23 mouse cellular contexts compared by ENCODE assay signal in genomic region chr8:83798881-83799606, GRCm38 (mm10). TPM values are rescaled to one million over a fixed set of nuclear protein-coding genes. Genes with fewer than 3 reads are reported as not detected.
DNase-seq lines count a peak whose midpoint lies in the region; ATAC-seq and TF ChIP-seq lines count a peak whose summit lies in the region.
"Had no signal": no experiment of that assay in that cellular context is flagged by ENCODE, and none has a peak within 500 bp of the region (broad histone marks: within the 10 kb centered on the region; RNA-seq: fewer than 3 reads in every experiment).

No protein-coding gene starts in this region.

- WGBS in heart, embryonic 14.5 days: 75% methylated on average over 9 of the region's 9 CpGs
- WGBS in lung, embryonic 14.5 days: 68% methylated on average over 9 of the region's 9 CpGs
- WGBS in embryonic facial prominence, embryonic 10.5 days: 77% methylated on average over 9 of the region's 9 CpGs

- no peaks in the 10 kb centered on the region for H3K36me3 ChIP-seq in heart, embryonic 14.5 days (ENCODE audit: control insufficient read depth, insufficient read depth, low read length)
- no peaks in the 10 kb centered on the region for H3K36me3 ChIP-seq in lung, embryonic 14.5 days (ENCODE audit: insufficient read depth)
- no peaks in the 10 kb centered on the region for H3K36me3 ChIP-seq in embryonic facial prominence, embryonic 10.5 days (replicated peaks)
- H3K36me3 ChIP-seq: embryonic facial prominence, embryonic 12.5 days; hindbrain, embryonic 13.5 days; intestine, embryonic 15.5 days; midbrain, embryonic 10.5 days had no signal

- no peak for TF ChIP-seq CTCF in lung, embryonic 14.5 days (IDR thresholded peaks at IDR 0.05; ENCODE audit: low read depth)

- no peaks in the 10 kb centered on the region for H3K27me3 ChIP-seq in heart, embryonic 14.5 days (ENCODE audit: control insufficient read depth, insufficient read depth, low read length)
- no peaks in the 10 kb centered on the region for H3K27me3 ChIP-seq in lung, embryonic 14.5 days (ENCODE audit: insufficient read depth, low read length)
- H3K27me3 ChIP-seq in embryonic facial prominence, embryonic 10.5 days (replicated peaks; ENCODE audit: low read depth, poor library complexity, severe bottlenecking): no peaks in the 10 kb centered on the region
- H3K27me3 ChIP-seq: embryonic facial prominence, embryonic 12.5 days; hindbrain, embryonic 13.5 days; intestine, embryonic 15.5 days had no signal

- no peak overlapping the region for H3K4me2 ChIP-seq in heart, embryonic 14.5 days (ENCODE audit: low read length)
- no peak overlapping the region for H3K4me2 ChIP-seq in lung, embryonic 14.5 days
- H3K4me2 ChIP-seq: embryonic facial prominence, embryonic 12.5 days; hindbrain, embryonic 13.5 days; intestine, embryonic 15.5 days had no signal

- ATAC-seq in heart, embryonic 14.5 days (ENCODE audit: insufficient number of reproducible peaks, insufficient read depth, low FRiP score, low read depth): no peak
- peak; percentile 35 for ATAC-seq in lung, embryonic 14.5 days (ENCODE audit: insufficient read depth)
- ATAC-seq: forebrain, embryonic 14.5 days; intestine, embryonic 15.5 days had no signal

- no peak for DNase-seq in heart, adult 18-20 months
- no peak for DNase-seq in lung, embryonic 14.5 days
- DNase-seq in lung, adult 18-20 months: no peak
- peak; percentile 53 for DNase-seq in CD4-positive, CD25-positive, alpha-beta regulatory T cell, adult 2 months (ENCODE audit: low read depth, low spot score)
- DNase-seq in embryonic facial prominence, embryonic 10.5 days (ENCODE audit: low spot score): no peak
- DNase-seq in yolk sac, embryonic 10.5 days (ENCODE audit: low spot score): no peak
- no peak for DNase-seq in left cerebral cortex, adult 18-20 months (ENCODE audit: low spot score in 2 of 2)
- DNase-seq: adrenal gland, adult 2 months; cerebellum, adult 2 months; gastrocnemius, postnatal 25 days; kidney, postnatal 14 days; layer of hippocampus, postnatal 36 days; right cerebral cortex, postnatal 25 days; thymus, postnatal 36 days had no signal

- H3K9ac ChIP-seq in heart, embryonic 14.5 days (ENCODE audit: low read length): no peak overlapping the region
- no peak overlapping the region for H3K9ac ChIP-seq in lung, embryonic 14.5 days
- H3K9ac ChIP-seq: embryonic facial prominence, embryonic 12.5 days; hindbrain, embryonic 13.5 days; intestine, embryonic 15.5 days; liver, embryonic 14.5 days had no signal

- peaks cover 3% of the 10 kb centered on the region; the same call in 1 of the 2 replicates for H3K9me3 ChIP-seq in heart, embryonic 14.5 days (ENCODE audit: control insufficient read depth, low read length)
- H3K9me3 ChIP-seq in lung, embryonic 14.5 days (ENCODE audit: low read depth, low read length): no peaks in the 10 kb centered on the region
- no peaks in the 10 kb centered on the region for H3K9me3 ChIP-seq in embryonic facial prominence, embryonic 10.5 days
- H3K9me3 ChIP-seq: embryonic facial prominence, embryonic 12.5 days; intestine, embryonic 15.5 days; midbrain, embryonic 10.5 days had no signal

- H3K27ac ChIP-seq in heart, embryonic 14.5 days (replicated peaks in 1 of 2; ENCODE audit: control insufficient read depth in 1 of 2, insufficient read depth in 1 of 2, low read depth in 2 of 2, low read length in 2 of 2): peak overlapping the region; percentile 34 to 37; a peak in 3 of 4 replicates
- peak overlapping the region; percentile 56; the same call in 1 of the 2 replicates for H3K27ac ChIP-seq in lung, embryonic 14.5 days (ENCODE audit: low read depth)
- peak overlapping the region; percentile 61 for H3K27ac ChIP-seq in embryonic facial prominence, embryonic 10.5 days (replicated peaks)
- H3K27ac ChIP-seq: embryonic facial prominence, embryonic 12.5 days; hindbrain, embryonic 13.5 days; intestine, embryonic 15.5 days; layer of hippocampus, adult 2 months; liver, embryonic 14.5 days; macrophage; midbrain, embryonic 10.5 days had no signal

- no peak overlapping the region for H3K4me3 ChIP-seq in heart, embryonic 14.5 days (ENCODE audit: control insufficient read depth in 1 of 2, insufficient read depth in 1 of 2, low read depth in 1 of 2, low read length in 2 of 2)
- no peak overlapping the region for H3K4me3 ChIP-seq in lung, embryonic 14.5 days (ENCODE audit: low read depth, low read length)
- H3K4me3 ChIP-seq in embryonic facial prominence, embryonic 10.5 days: no peak overlapping the region
- H3K4me3 ChIP-seq: embryonic facial prominence, embryonic 12.5 days; hindbrain, embryonic 13.5 days; intestine, embryonic 15.5 days; layer of hippocampus, adult 2 months; midbrain, embryonic 10.5 days had no signal

- H3K4me1 ChIP-seq in heart, embryonic 14.5 days (ENCODE audit: control insufficient read depth in 2 of 2, insufficient read depth in 2 of 2, low read length in 2 of 2): peaks cover 0 to 4% of the 10 kb centered on the region in 2 experiments; a peak in 1 of 4 replicates
- H3K4me1 ChIP-seq in lung, embryonic 14.5 days (ENCODE audit: insufficient read depth): no peaks in the 10 kb centered on the region
- peaks cover 19% of the 10 kb centered on the region for H3K4me1 ChIP-seq in embryonic facial prominence, embryonic 10.5 days
- H3K4me1 ChIP-seq: embryonic facial prominence, embryonic 12.5 days; hindbrain, embryonic 13.5 days; intestine, embryonic 15.5 days; midbrain, embryonic 10.5 days had no signal

RNA-seq across cellular contexts. Expression of gene Adgre5, which starts 57.9 kb away (rescaled TPM):
- 35.6 and 35.9 TPM in 2 replicates for polyA plus RNA-seq in heart, embryonic 14.5 days (2014; fragmentation: Nextera tagmentation; extraction: Ambion mirVana)
- total RNA-seq in heart, adult 18-20 months (2021): 10 to 100 TPM; 41.1 to 43.2 TPM
- polyA plus RNA-seq in lung, embryonic 14.5 days (2014; fragmentation: Nextera tagmentation; extraction: Ambion mirVana): 56.9 and 57.0 TPM in 2 replicates
- 7.8 and 11.5 TPM in 2 replicates for polyA plus RNA-seq in embryonic facial prominence, embryonic 10.5 days (2016; fragmentation: Nextera tagmentation; extraction: Ambion mirVana)
- 10 to 100 TPM; 11.8 TPM for total RNA-seq in left cerebral cortex, adult 18-20 months (2021)
